Mouse (Mus musculus): ENCODE measurements around the gene Zbtb16. TPM values are rescaled to one million over a fixed set of nuclear protein-coding genes. Genes with fewer than 3 reads are reported as not detected.

The Zbtb16 gene
- polyA plus RNA-seq, 1 experiment from 2014 or later: 9.7 TPM

DNA sequence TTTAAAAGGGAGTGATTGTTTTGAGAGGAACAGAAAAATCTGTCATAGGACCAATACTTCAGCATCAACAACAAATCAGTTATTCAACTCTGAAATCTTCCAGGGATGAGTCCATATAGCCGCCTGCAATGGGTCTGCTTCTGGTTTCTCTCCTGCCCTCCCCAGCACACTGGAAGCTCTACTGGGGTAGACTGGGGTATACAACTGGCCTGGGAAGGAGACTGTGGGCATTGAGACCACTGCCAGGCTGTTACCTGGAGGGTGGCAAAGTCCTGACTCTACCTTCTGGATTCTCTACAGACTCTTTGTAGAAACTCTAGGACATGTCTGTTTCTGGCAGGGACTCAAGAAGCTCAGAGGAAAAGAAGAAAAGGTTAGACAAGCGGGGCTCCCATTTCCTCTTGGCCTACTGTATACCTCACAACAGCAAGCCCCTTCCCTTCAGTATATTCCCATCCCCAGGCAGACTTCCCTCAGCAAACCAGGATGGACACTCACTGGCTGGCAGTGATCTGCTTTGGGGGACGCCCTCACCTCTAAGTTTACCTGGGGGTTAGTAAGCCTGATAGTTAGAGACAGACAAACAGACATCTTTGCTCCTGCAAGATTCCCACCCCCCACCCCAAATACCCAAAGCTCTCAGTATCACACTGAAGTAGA, 113.6 kb downstream of the Zbtb16 start:
- H3K36me3 ChIP-seq: no peaks in the 10 kb centered on the region
- no peaks in the 10 kb centered on the region for H3K9me3 ChIP-seq (replicated peaks)
- ATAC-seq (ENCODE audit: low FRiP score): no peak
- H3K9ac ChIP-seq (replicated peaks): no peak overlapping the region
- H3K27ac ChIP-seq (replicated peaks): no peak overlapping the region
- H3K27me3 ChIP-seq (replicated peaks): no peaks in the 10 kb centered on the region
- WGBS: 87% methylated on average over 3 of the region's 3 CpGs
- no peak overlapping the region for H3K4me2 ChIP-seq
- no peak overlapping the region for H3K4me3 ChIP-seq (replicated peaks)
- H3K4me1 ChIP-seq: peaks cover 22% of the 10 kb centered on the region

DNA sequence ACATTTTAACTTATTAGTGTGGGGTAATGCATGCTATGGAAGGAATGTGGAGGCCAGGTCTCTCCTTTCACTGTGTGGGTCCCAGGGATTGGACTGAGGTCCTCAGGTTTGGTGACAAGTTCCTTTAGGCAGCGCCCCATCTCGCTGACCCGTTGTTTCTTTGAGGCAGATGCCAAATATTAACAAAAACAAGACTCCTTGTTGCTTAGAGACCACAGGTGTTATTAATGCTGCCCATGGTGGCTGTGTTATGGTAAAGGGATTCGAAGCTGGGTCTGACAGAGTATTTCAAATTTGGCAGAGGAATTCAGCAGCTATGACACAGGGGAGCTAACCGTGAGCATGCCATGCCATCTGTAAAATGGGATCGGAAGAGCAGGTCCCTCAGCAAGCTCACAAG, 114.4 kb downstream of the Zbtb16 start:
- Histone ChIP-seq H3K27ac (replicated peaks) (no peak overlapping the region), H3K36me3 (no peaks in the 10 kb centered on the region), H3K4me3 (replicated peaks) (no peak overlapping the region), H3K4me1 (peaks cover 22% of the 10 kb centered on the region), H3K9me3 (replicated peaks) (no peaks in the 10 kb centered on the region), H3K9ac (replicated peaks) (no peak overlapping the region), H3K4me2 (no peak overlapping the region), H3K27me3 (replicated peaks) (no peaks in the 10 kb centered on the region)
- 92% methylated on average over 6 of the region's 6 CpGs for WGBS
- ATAC-seq (ENCODE audit: low FRiP score): no peak

DNA sequence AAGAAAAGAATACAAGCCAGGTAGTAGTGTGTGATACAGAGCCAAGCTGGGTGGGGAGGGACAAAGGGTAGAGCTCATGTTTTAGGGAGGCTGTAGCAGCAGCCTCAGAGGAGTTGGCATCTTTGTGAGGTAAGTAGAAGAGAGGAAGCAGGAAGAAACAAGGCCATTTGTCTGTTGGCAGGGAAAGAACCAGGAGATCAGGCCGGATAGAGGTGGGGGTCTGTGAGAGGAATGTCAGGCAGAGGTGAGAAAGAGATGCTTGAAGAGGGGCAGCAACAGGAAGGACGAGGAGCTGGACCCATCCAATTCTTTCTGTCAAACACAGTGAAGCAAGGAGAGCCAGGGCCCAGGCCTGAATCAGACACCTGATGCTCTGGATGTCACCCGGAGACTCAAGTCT, 114.8 kb downstream of the Zbtb16 start:
- Histone ChIP-seq H3K36me3 (no peaks in the 10 kb centered on the region), H3K9ac (replicated peaks) (no peak overlapping the region), H3K27me3 (replicated peaks) (no peaks in the 10 kb centered on the region), H3K9me3 (replicated peaks) (no peaks in the 10 kb centered on the region), H3K4me3 (replicated peaks) (no peak overlapping the region), H3K4me1 (peaks cover 22% of the 10 kb centered on the region), H3K27ac (replicated peaks) (no peak overlapping the region), H3K4me2 (no peak overlapping the region)
- WGBS: 87% methylated on average over 3 of the region's 3 CpGs
- ATAC-seq (ENCODE audit: low FRiP score): no peak

DNA sequence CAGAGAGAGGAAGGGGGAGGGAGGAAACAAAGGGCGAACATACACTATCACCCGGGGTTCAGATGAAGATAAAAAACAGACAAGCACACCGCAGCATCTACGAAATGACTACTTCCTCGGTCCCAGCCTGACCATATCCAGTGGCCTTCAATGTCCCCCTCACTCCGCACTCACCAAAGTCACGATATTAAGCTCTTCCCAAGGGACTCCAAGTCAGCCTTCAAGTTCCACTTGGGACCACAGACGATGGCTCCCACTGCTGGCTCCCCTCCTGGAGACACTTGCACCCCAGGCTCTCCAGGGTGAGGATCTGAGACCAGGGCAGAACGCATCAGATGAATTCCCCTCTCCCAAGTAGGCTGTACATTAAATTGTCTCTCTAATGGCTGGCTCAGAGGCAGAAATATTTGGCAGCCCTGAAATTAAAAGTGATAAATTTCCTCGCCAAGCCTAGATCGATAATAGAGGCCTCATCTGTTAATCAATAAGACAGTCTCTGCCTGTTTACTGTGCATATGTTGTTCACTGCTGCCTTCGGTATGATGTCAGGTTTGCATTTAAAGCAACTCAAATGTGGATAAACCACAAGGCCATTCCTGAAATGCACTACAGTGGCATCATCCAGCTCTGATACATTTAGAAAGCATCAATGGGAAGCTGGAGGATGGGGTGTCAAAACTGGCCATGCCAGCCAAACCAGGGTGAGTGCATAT, 115.6 kb downstream of the Zbtb16 start:
- Histone ChIP-seq H3K9ac (replicated peaks) (no peak overlapping the region), H3K36me3 (no peaks in the 10 kb centered on the region), H3K4me3 (replicated peaks) (no peak overlapping the region), H3K4me2 (no peak overlapping the region), H3K9me3 (replicated peaks) (no peaks in the 10 kb centered on the region), H3K27ac (replicated peaks) (0 out of 2 replicates have a peak overlapping the region, but pooled peaks have one; percentile 24), H3K4me1 (peaks cover 22% of the 10 kb centered on the region), H3K27me3 (replicated peaks) (no peaks in the 10 kb centered on the region)
- no peak for ATAC-seq (ENCODE audit: low FRiP score)
- WGBS: 57% methylated on average over 12 of the region's 12 CpGs

- no peak overlapping the region for H3K4me2 ChIP-seq
- no peak overlapping the region for H3K4me3 ChIP-seq (replicated peaks)
- no peak overlapping the region for H3K9ac ChIP-seq (replicated peaks)
- peaks cover 22% of the 10 kb centered on the region for H3K4me1 ChIP-seq
- no peaks in the 10 kb centered on the region for H3K27me3 ChIP-seq (replicated peaks)
- H3K27ac ChIP-seq (replicated peaks): no peak overlapping the region
- H3K9me3 ChIP-seq (replicated peaks): no peaks in the 10 kb centered on the region
- ATAC-seq (ENCODE audit: low FRiP score): no peak
- H3K36me3 ChIP-seq: no peaks in the 10 kb centered on the region
- WGBS: 86% methylated on average over 4 of the region's 4 CpGs
Measured at GRCm38 (mm10) chr9:48719619-48720018, 116.4 kb downstream of the Zbtb16 start.

DNA sequence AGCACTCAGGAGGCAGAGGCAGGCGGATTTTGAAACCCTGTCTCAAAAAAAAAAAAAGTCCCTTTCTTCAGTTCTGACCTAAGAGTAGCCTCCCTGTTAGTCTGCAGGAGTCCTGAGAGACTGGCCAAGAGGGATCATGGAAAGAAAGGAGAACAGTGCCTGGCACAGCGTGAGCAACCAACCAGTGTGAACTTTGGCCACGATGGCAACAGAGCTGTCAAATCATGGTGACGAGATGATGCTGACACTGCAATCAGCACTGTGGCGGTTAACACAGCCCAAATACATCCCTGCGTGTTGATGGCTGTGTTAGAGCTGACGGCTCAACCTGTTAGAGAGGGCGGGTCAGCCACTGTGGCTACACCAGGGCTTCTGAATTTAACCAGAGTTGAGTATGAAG, 119.5 kb downstream of the Zbtb16 start:
- Histone ChIP-seq H3K4me3 (replicated peaks) (no peak overlapping the region), H3K4me2 (no peak overlapping the region), H3K9me3 (replicated peaks) (no peaks in the 10 kb centered on the region), H3K4me1 (peaks cover 13% of the 10 kb centered on the region), H3K36me3 (no peaks in the 10 kb centered on the region), H3K27ac (replicated peaks) (no peak overlapping the region), H3K9ac (replicated peaks) (no peak overlapping the region), H3K27me3 (replicated peaks) (no peaks in the 10 kb centered on the region)
- ATAC-seq (ENCODE audit: low FRiP score): no peak
- 93% methylated on average over 8 of the region's 8 CpGs for WGBS

DNA sequence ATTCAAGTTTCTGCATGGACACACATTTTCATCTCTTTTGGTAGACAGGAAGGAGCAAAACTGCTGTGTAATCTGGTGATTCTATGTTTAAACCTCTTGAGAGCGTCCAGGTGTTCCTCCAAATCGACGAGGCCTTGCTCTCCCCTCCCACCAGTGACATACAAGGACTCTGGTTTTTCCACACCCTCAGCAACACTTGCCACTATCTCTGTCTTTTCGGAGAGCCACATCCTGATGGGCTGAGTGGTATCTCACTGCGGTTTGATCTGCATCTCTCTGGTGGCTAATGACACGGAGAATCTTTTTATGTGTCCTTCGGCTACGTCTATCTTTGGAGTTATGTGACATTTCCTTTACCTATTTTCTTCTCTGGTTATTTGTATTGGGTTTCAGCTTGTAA, 121.0 kb downstream of the Zbtb16 start:
- Histone ChIP-seq H3K27me3 (replicated peaks) (no peaks in the 10 kb centered on the region), H3K27ac (replicated peaks) (no peak overlapping the region), H3K36me3 (no peaks in the 10 kb centered on the region), H3K4me3 (replicated peaks) (no peak overlapping the region), H3K4me1 (peaks cover 19% of the 10 kb centered on the region), H3K9me3 (replicated peaks) (no peaks in the 10 kb centered on the region), H3K4me2 (no peak overlapping the region), H3K9ac (replicated peaks) (no peak overlapping the region)
- ATAC-seq (ENCODE audit: low FRiP score): no peak
- WGBS: 83% methylated on average over 8 of the region's 8 CpGs

DNA sequence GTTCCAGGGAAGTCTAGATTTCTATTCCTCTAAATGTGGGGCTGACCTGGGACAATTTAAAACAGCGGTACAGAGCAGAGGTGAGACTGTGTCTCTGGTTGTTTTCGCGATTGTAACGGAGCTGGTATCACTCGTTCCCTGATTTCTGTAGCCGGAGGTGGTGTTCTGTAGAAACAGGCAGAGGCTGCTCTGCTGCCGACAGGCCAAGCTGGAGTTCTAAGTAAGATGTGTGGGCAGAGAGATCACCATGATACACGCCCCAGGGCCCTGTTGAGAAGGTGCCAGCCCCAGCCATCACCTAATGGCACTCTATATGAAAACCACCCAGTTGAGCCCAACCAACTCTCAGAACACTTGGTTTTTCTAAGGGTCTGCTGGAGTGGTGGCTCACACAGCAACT, 122.2 kb downstream of the Zbtb16 start:
- Histone ChIP-seq H3K27me3 (replicated peaks) (no peaks in the 10 kb centered on the region), H3K36me3 (no peaks in the 10 kb centered on the region), H3K9ac (replicated peaks) (no peak overlapping the region), H3K4me1 (peaks cover 15% of the 10 kb centered on the region), H3K4me2 (no peak overlapping the region), H3K9me3 (replicated peaks) (no peaks in the 10 kb centered on the region), H3K4me3 (replicated peaks) (no peak overlapping the region), H3K27ac (replicated peaks) (no peak overlapping the region)
- WGBS: 94% methylated on average over 8 of the region's 8 CpGs
- ATAC-seq (ENCODE audit: low FRiP score): no peak

GRCm38 (mm10) chr9:48712985-48713765, 122.8 kb downstream of the Zbtb16 start:
- H3K36me3 ChIP-seq: no peaks in the 10 kb centered on the region
- H3K4me3 ChIP-seq (replicated peaks): no peak overlapping the region
- no peak overlapping the region for H3K4me2 ChIP-seq
- WGBS: 91% methylated on average over 13 of the region's 13 CpGs
- no peaks in the 10 kb centered on the region for H3K9me3 ChIP-seq (replicated peaks)
- H3K9ac ChIP-seq (replicated peaks): no peak overlapping the region
- H3K4me1 ChIP-seq: peaks cover 15% of the 10 kb centered on the region
- no peak for ATAC-seq (ENCODE audit: low FRiP score)
- no peaks in the 10 kb centered on the region for H3K27me3 ChIP-seq (replicated peaks)
- no peak overlapping the region for H3K27ac ChIP-seq (replicated peaks)

GRCm38 (mm10) chr9:48711826-48712225, 124.2 kb downstream of the Zbtb16 start:
- Histone ChIP-seq H3K4me1 (peaks cover 21% of the 10 kb centered on the region), H3K4me2 (no peak overlapping the region), H3K9ac (replicated peaks) (no peak overlapping the region), H3K27ac (replicated peaks) (no peak overlapping the region), H3K9me3 (replicated peaks) (no peaks in the 10 kb centered on the region), H3K4me3 (replicated peaks) (no peak overlapping the region), H3K36me3 (no peaks in the 10 kb centered on the region), H3K27me3 (replicated peaks) (no peaks in the 10 kb centered on the region)
- ATAC-seq (ENCODE audit: low FRiP score): no peak
- WGBS: 81% methylated on average over 5 of the region's 5 CpGs

DNA sequence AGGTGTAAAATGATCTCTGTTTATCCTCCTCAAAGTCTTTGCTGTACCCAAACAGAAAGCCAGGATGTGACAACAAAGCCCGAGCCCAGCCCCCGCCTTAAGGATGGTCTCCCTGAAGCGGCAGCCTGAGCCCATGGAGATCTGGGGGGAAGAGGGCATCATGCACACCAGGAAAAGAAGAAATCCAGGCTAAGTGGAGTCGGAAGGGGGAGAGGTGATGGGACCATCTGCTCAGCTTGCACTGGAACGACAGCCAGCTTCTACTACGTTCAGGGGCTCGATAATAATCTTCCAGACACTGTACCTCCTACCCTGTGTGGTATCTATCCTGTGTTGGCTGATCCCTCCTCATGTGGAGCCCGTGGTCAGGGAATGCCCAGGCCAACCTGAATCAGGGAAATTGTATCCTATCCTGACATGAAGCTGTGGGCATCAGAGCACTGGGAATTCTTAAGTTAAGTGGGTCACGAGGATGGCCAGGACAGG, 124.7 kb downstream of the Zbtb16 start:
- no peak for ATAC-seq (ENCODE audit: low FRiP score)
- Histone ChIP-seq H3K27me3 (replicated peaks) (no peaks in the 10 kb centered on the region), H3K4me3 (replicated peaks) (no peak overlapping the region), H3K36me3 (no peaks in the 10 kb centered on the region), H3K9ac (replicated peaks) (no peak overlapping the region), H3K9me3 (replicated peaks) (no peaks in the 10 kb centered on the region), H3K4me1 (peaks cover 22% of the 10 kb centered on the region), H3K4me2 (no peak overlapping the region), H3K27ac (replicated peaks) (no peak overlapping the region)
- WGBS: 38% methylated on average over 9 of the region's 9 CpGs
